Mouse (Mus musculus): ENCODE data around the gene Gm9837. TPM values are rescaled to one million over a fixed set of nuclear protein-coding genes. Genes with fewer than 3 reads are reported as not detected.
A peak's percentile ranks its signal among the peaks of the same experiment; 100 is the strongest.

Gene Gm9837
- polyA plus RNA-seq, 1 experiment from 2014 or later, result not detected

DNA sequence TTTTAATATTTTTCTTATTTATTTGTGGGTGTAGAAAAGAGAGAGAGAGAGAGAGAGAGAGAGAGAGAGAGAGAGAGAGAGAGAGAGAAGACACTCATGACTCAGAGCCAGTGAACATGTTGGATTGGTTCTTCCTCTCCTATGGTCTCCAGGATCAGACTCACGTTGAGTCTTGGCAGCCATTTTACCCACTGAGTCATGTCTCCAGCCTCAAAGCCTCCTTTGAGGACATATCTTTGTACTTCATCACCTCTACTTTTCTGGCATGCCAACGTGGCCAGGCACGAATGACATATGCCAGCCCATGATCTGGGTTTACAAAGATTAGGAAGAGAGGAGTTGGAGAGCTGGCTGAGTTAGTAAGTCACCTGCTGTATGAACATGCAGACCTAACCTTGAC is 10.1 kb downstream of the Gm9837 start:
- H3K4me3 ChIP-seq, result no peak overlapping the region
- peaks cover 90% of the 10 kb centered on the region for H3K27me3 ChIP-seq (ENCODE audit: low read depth, poor library complexity, severe bottlenecking)
- H3K4me1 ChIP-seq, result peaks cover 25% of the 10 kb centered on the region
- H3K36me3 ChIP-seq, result 0 out of 2 replicates have a peak, but pooled peaks cover under 1% of the 10 kb centered on the region
- WGBS, result 83% methylated on average over 3 of the region's 3 CpGs
- no peak overlapping the region for H3K27ac ChIP-seq
- H3K9me3 ChIP-seq (replicated peaks), result no peaks in the 10 kb centered on the region
- DNase-seq (ENCODE audit: low spot score), result no peak

DNA sequence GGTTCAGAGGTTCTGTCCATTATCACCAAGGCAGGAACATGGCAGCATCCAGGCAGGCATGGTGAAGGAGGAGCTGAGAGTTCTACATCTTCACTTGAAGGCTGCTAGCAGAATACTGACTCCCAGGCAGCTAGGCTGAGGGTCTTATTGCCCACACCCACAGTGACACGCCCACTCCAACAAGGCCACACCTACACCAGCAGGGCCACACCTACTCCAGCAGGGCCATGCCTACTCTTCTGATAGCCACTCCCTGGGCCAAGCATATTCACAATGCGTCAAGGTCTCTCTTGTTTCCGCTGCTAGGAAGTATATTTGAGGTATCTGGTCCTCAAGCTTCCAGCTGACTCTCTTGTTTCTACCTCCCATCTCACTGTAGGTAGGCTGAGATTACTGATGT is 11.3 kb downstream of the Gm9837 start:
- Histone ChIP-seq H3K4me1 (peaks cover 23% of the 10 kb centered on the region), H3K36me3 (no peaks in the 10 kb centered on the region), H3K4me3 (no peak overlapping the region), H3K27me3 (ENCODE audit: low read depth, poor library complexity, severe bottlenecking) (peaks cover 83% of the 10 kb centered on the region), H3K27ac (no peak overlapping the region), H3K9me3 (replicated peaks) (no peaks in the 10 kb centered on the region)
- WGBS, result 68% methylated on average over 3 of the region's 3 CpGs
- DNase-seq (ENCODE audit: low spot score), result no peak

DNA sequence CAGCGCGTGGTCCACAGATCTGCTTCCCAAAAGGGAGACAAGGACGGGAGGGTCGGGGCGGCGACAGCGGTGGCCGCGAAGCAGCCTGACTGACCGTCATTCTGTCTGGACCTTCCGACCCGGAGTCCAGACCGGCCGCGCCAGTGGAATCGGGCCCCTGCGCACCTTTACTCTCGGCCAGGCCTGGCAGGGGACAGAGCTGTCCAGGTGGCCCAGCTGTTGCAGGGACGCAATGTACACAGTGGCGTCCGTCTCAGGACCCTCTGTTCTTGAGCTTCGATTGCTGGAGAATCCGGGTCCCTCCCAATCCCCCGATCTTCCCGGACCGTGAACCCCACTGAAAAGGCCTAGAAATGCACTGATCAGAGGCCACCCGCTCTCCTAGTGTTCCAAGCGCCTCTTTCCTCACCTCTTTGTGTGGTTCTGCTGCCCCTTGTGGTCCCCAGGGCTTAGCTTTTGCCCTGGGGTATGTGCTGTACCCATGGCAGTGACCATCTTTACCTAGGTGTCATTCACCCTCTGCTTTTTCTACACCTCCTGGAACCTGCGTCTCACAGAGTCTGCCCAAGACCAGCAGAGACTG is 12.8 kb downstream of the Gm9837 start:
- peak overlapping the region; percentile 84 for H3K27ac ChIP-seq
- WGBS, result 3% methylated on average over 29 of the region's 29 CpGs
- no peak for DNase-seq (ENCODE audit: low spot score)
- H3K4me3 ChIP-seq, result peak overlapping the region; percentile 65
- H3K36me3 ChIP-seq, result no peaks in the 10 kb centered on the region
- H3K27me3 ChIP-seq (ENCODE audit: low read depth, poor library complexity, severe bottlenecking), result peaks cover 68% of the 10 kb centered on the region
- H3K4me1 ChIP-seq, result peaks cover 13% of the 10 kb centered on the region
- H3K9me3 ChIP-seq (replicated peaks), result no peaks in the 10 kb centered on the region

GRCm38 (mm10) chr11:53456474-53457371 is 13.6 kb downstream of the Gm9837 start, which contains the start of the genes Gm10447 and Shroom1:
Gm10447 (minus strand) TSS chr11:53457110.
Shroom1 (plus strand) TSS chr11:53457205.
- peaks cover 13% of the 10 kb centered on the region for H3K4me1 ChIP-seq

DNA sequence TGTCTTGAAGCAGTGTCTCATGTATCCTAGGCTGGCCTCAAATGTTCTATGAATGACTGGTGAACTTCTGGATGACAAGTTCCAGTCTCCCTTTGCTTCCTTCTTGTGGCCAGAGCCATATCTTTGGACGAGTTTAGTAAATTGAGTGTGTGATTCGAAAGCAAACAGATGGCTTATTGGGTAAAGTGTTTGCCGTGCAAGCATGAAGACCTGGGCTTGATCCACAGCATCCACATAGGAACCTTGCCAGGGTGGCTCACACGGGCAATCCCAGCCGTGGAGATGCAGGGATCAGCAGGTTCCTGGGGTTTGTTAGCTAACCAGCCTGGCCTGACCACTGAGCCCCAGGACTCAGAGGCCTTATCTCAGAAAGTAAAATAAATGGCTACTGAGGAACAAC is 17.2 kb downstream of the Gm9837 start:
- 86% methylated on average over 5 of the region's 5 CpGs for WGBS
- peaks cover 17% of the 10 kb centered on the region for H3K4me1 ChIP-seq
- no peaks in the 10 kb centered on the region for H3K36me3 ChIP-seq
- peaks cover 24% of the 10 kb centered on the region for H3K27me3 ChIP-seq (ENCODE audit: low read depth, poor library complexity, severe bottlenecking)
- H3K27ac ChIP-seq, result no peak overlapping the region
- H3K9me3 ChIP-seq (replicated peaks), result no peaks in the 10 kb centered on the region
- H3K4me3 ChIP-seq, result no peak overlapping the region
- DNase-seq (ENCODE audit: low spot score), result no peak

More at GRCm38 (mm10) chr11:53456474-53457371, 13.6 kb downstream of the Gm9837 start, which contains the start of the genes Gm10447 and Shroom1:
- Histone ChIP-seq H3K9me3 (replicated peaks) (no peaks in the 10 kb centered on the region), H3K4me3 (peak within 1 kb of the TSS; percentile 65), H3K36me3 (no peaks in the 10 kb centered on the region), H3K27me3 (ENCODE audit: low read depth, poor library complexity, severe bottlenecking) (peaks cover 60% of the 10 kb centered on the region), H3K27ac (peak within 1 kb of the TSS; percentile 84)
- 4% methylated on average over 42 of the region's 42 CpGs for WGBS
- peak; percentile 79 for DNase-seq (ENCODE audit: low spot score)

GRCm38 (mm10) chr11:53452396-53452795 is 17.9 kb downstream of the Gm9837 start:
- Histone ChIP-seq H3K9me3 (replicated peaks) (no peaks in the 10 kb centered on the region), H3K27ac (no peak overlapping the region), H3K27me3 (ENCODE audit: low read depth, poor library complexity, severe bottlenecking) (peaks cover 18% of the 10 kb centered on the region), H3K4me3 (no peak overlapping the region), H3K4me1 (peaks cover 15% of the 10 kb centered on the region), H3K36me3 (no peaks in the 10 kb centered on the region)
- no peak for DNase-seq (ENCODE audit: low spot score)
- WGBS, result 96% methylated on average over 9 of the region's 9 CpGs

GRCm38 (mm10) chr11:53451361-53451760 is 18.9 kb downstream of the Gm9837 start:
- Histone ChIP-seq H3K27ac (no peak overlapping the region), H3K27me3 (ENCODE audit: low read depth, poor library complexity, severe bottlenecking) (peaks cover 13% of the 10 kb centered on the region), H3K9me3 (replicated peaks) (no peaks in the 10 kb centered on the region), H3K36me3 (no peaks in the 10 kb centered on the region), H3K4me3 (no peak overlapping the region), H3K4me1 (peaks cover 5% of the 10 kb centered on the region; the same call in 1 of the 2 replicates)
- DNase-seq (ENCODE audit: low spot score), result no peak
- 74% methylated on average over 2 of the region's 2 CpGs for WGBS

DNA sequence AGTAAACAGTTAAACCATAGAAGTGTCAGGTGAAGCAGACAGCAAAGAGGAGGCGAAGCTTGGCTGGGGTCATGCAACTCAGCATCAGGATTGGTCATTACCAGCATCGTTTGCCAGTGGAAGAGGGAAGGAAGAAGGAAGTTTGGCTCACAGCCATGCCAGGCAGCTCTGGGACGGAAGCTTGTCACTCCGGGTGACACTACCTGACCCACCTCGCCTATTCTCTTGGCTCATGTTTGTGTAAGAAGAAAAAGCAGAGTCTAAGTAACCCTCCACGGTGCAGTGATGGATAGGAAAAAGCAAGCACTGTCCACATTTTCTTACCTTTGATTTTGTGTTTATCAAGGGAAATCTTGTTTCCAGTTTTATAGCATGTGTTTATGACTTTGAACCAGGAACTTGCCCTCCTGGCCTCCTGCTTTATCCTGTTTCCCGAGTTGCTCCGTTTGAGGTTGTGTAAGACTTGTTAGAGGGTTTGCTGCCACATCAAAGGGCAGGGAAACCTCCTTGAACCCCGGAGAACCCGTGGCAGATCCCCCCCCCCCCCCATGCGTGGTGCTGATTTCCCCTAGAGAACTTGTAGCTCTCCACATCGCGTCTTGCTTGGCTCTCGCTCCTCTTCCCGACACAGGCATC is 20.1 kb downstream of the Gm9837 start:
- H3K9me3 ChIP-seq (replicated peaks), result no peaks in the 10 kb centered on the region
- 51% methylated on average over 15 of the region's 15 CpGs for WGBS
- peaks cover 3% of the 10 kb centered on the region; the same call in 1 of the 2 replicates for H3K4me1 ChIP-seq
- no peak overlapping the region for H3K4me3 ChIP-seq
- peaks cover 5% of the 10 kb centered on the region; the same call in 1 of the 2 replicates for H3K27me3 ChIP-seq (ENCODE audit: low read depth, poor library complexity, severe bottlenecking)
- H3K36me3 ChIP-seq, result no peaks in the 10 kb centered on the region
- DNase-seq (ENCODE audit: low spot score), result no peak
- H3K27ac ChIP-seq, result no peak overlapping the region

DNA sequence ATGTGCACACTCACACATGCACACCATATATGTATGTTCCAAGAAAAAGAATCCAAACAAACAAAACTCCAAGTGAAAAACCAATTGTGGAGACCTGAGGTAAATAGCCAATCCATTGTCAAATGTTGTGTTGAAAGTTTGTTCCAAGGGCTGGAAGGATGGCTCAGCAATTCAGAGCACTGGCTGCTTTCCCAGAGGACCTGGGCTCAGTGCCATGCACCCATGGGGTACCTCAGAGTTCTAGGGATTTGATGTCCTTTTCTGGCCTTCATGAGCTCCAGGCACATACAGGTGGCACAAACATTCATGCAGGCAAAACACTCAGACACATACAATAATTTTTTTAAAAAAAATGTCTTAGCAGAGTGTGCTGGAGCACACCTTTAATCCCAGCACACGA is 21.8 kb downstream of the Gm9837 start:
- no peaks in the 10 kb centered on the region for H3K9me3 ChIP-seq (replicated peaks)
- H3K36me3 ChIP-seq, result no peaks in the 10 kb centered on the region
- H3K4me3 ChIP-seq, result no peak overlapping the region
- no peak overlapping the region for H3K27ac ChIP-seq
- peaks cover 3% of the 10 kb centered on the region; the same call in 1 of the 2 replicates for H3K4me1 ChIP-seq
- DNase-seq (ENCODE audit: low spot score), result no peak
- no peaks in the 10 kb centered on the region for H3K27me3 ChIP-seq (ENCODE audit: low read depth, poor library complexity, severe bottlenecking)
- WGBS, result 94% methylated on average over 1 of the region's 1 CpGs

DNA sequence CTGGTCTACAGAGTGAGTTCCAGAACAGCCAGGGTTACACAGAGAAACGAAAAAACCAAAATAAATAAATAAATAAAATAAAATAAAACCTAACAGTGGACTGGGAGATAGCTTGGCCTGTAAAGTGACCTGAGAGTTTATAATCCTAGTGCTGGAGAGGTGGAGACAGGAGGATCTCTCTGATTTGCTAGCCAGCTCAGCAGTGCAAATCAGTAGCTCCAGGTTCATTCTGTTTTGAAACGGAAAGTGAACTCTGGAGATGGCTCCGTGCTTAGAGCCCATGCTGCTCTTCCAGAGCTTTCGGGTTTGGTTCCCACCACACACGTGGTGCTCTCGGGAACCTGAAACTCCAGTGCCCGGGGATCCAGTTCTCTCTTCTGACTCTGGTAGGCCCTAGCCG is 22.3 kb downstream of the Gm9837 start:
- Histone ChIP-seq H3K9me3 (replicated peaks) (no peaks in the 10 kb centered on the region), H3K27me3 (ENCODE audit: low read depth, poor library complexity, severe bottlenecking) (no peaks in the 10 kb centered on the region), H3K4me3 (no peak overlapping the region), H3K27ac (no peak overlapping the region), H3K36me3 (no peaks in the 10 kb centered on the region), H3K4me1 (peaks cover 3% of the 10 kb centered on the region; the same call in 1 of the 2 replicates)
- 89% methylated on average over 8 of the region's 8 CpGs for WGBS
- DNase-seq (ENCODE audit: low spot score), result no peak

GRCm38 (mm10) chr11:53446183-53446582 is 24.1 kb downstream of the Gm9837 start:
- H3K36me3 ChIP-seq, result no peaks in the 10 kb centered on the region
- H3K4me3 ChIP-seq, result no peak overlapping the region
- H3K27ac ChIP-seq, result no peak overlapping the region
- WGBS, result 89% methylated on average over 13 of the region's 13 CpGs
- no peaks in the 10 kb centered on the region for H3K9me3 ChIP-seq (replicated peaks)
- peaks cover 1% of the 10 kb centered on the region; the same call in 1 of the 2 replicates for H3K4me1 ChIP-seq
- H3K27me3 ChIP-seq (ENCODE audit: low read depth, poor library complexity, severe bottlenecking), result no peaks in the 10 kb centered on the region
- DNase-seq (ENCODE audit: low spot score), result no peak

GRCm38 (mm10) chr11:53445562-53445961 is 24.7 kb downstream of the Gm9837 start:
- H3K4me3 ChIP-seq, result no peak overlapping the region
- H3K9me3 ChIP-seq (replicated peaks), result no peaks in the 10 kb centered on the region
- no peaks in the 10 kb centered on the region for H3K36me3 ChIP-seq
- DNase-seq (ENCODE audit: low spot score), result no peak
- no peaks in the 10 kb centered on the region; the same call in 1 of the 2 replicates for H3K4me1 ChIP-seq
- 71% methylated on average over 13 of the region's 13 CpGs for WGBS
- no peaks in the 10 kb centered on the region for H3K27me3 ChIP-seq (ENCODE audit: low read depth, poor library complexity, severe bottlenecking)
- no peak overlapping the region for H3K27ac ChIP-seq

Measured in limb, embryonic 10.5 days (tissue).